Mouse (Mus musculus) thymus, adult 18-20 months (tissue): ENCODE results near the gene Mettl21c.
"Not testable (repeated sequence)": the region's sequence is repeated elsewhere in the genome, so short reads cannot be mapped to it uniquely, and the experiment has no call there.

Experiments
- DNase-seq, 2 experiments: peaks; one replicate each; pipeline ENCODE4 v3.0.0; 2022; ENCODE audit warnings: mixed read lengths in 2 of 2

The Mettl21c gene

GRCm38 (mm10) chr1:44019934-44020333 is at the start of gene Mettl21c:
Mettl21c (minus strand) TSS chr1:44020034.
- no peak for DNase-seq

GRCm38 (mm10) chr1:44064625-44065024 is 44.8 kb upstream of the Mettl21c start:
- DNase-seq: peak in 1 of 2 experiments; percentile 20

- DNase-seq: no peak
These were observed 43.6 kb upstream of the Mettl21c start for GRCm38 (mm10) chr1:44063439-44063838.

GRCm38 (mm10) chr1:44061836-44062235 is 42.0 kb upstream of the Mettl21c start, which contains the start of gene Gm8251:
Gm8251 (minus strand) TSS chr1:44061936.
- no peak for DNase-seq

- no peak for DNase-seq
These were observed 38.0 kb upstream of the Mettl21c start for GRCm38 (mm10) chr1:44057805-44058204.

GRCm38 (mm10) chr1:44046556-44046955 is 26.7 kb upstream of the Mettl21c start:
- DNase-seq: no peak

GRCm38 (mm10) chr1:44045689-44046088 is 25.9 kb upstream of the Mettl21c start:
- not testable (repeated sequence) for DNase-seq

- DNase-seq: no peak
These were observed 22.7 kb upstream of the Mettl21c start for GRCm38 (mm10) chr1:44042555-44042915.

GRCm38 (mm10) chr1:44041797-44042554 is 22.1 kb upstream of the Mettl21c start:
- DNase-seq: peak; percentile 22 to 48

- DNase-seq: no peak
These were observed 13.1 kb upstream of the Mettl21c start for GRCm38 (mm10) chr1:44032948-44033347.

GRCm38 (mm10) chr1:44032213-44032612 is 12.4 kb upstream of the Mettl21c start:
- DNase-seq: no peak

GRCm38 (mm10) chr1:44027651-44028050 is 7.8 kb upstream of the Mettl21c start:
- DNase-seq: no peak

GRCm38 (mm10) chr1:44022656-44023055 is 2.8 kb upstream of the Mettl21c start:
- DNase-seq: no peak

- no peak for DNase-seq
These were observed 4.3 kb downstream of the Mettl21c start for GRCm38 (mm10) chr1:44015556-44015955.

GRCm38 (mm10) chr1:44004513-44004912 is 15.3 kb downstream of the Mettl21c start:
- no peak for DNase-seq

- DNase-seq: no peak
These were observed 22.8 kb downstream of the Mettl21c start for GRCm38 (mm10) chr1:43996914-43997589.

- no peak for DNase-seq
These were observed 48.7 kb downstream of the Mettl21c start for GRCm38 (mm10) chr1:43971089-43971488.

GRCm38 (mm10) chr1:43969361-43969760 is 50.5 kb downstream of the Mettl21c start:
- no peak for DNase-seq

- DNase-seq: no peak
These were observed 53.1 kb downstream of the Mettl21c start for GRCm38 (mm10) chr1:43966756-43967155.

GRCm38 (mm10) chr1:43964381-43964780 is 55.5 kb downstream of the Mettl21c start:
- DNase-seq: no peak
